Mouse (Mus musculus): ENCODE results near the gene Tbc1d1.

DNA sequence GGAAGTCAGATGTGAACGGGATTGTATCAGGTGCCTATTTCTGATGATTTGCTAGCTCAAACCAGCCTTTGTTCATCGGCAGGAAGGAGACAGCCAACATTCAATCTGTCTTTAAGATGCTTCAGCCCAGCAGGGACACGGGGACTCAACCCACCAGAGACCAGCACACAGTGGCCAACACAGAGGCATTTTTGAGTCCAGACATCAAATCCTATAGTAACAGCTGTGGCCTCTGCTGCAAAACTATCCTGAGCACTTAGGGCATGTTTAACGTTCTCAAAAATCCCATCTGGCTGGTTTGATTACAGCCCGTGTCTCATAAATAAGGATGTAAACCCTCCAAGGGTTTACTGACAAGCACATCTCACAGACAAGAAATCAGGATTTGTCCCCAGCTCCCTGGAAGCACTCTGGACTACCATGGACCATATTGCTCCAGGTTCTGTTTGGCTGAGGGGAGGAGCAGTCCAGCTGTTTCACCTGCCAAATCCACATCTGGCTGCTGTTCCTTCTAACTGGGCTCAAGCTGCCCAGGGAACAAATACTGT is 207.8 kb downstream of the Tbc1d1 start:
- TF ChIP-seq FLI1 (IDR thresholded peaks at IDR 0.05; ENCODE audit: low read length) (no peak), GATA1 (IDR thresholded peaks at IDR 0.05; ENCODE audit: borderline replicate concordance, low read length) (no peak)

Measured in megakaryocyte, embryonic 14.5 days (primary cell).